20 mouse cellular contexts compared by ENCODE assay signal in genomic region chr11:82032136-82032535, GRCm38 (mm10). TPM values are rescaled to one million over a fixed set of nuclear protein-coding genes. Genes with fewer than 3 reads are reported as not detected.
A peak's percentile ranks its signal among the peaks of the same experiment; 100 is the strongest.
DNase-seq lines count a peak whose midpoint lies in the region; ATAC-seq and TF ChIP-seq lines count a peak whose summit lies in the region.
"Had no signal": no experiment of that assay in that cellular context is flagged by ENCODE, and none has a peak within 500 bp of the region (broad histone marks: within the 10 kb centered on the region; RNA-seq: fewer than 3 reads in every experiment).

No protein-coding gene starts in this region.

- no peaks in the 10 kb centered on the region for H3K36me3 ChIP-seq in heart, embryonic 15.5 days
- H3K36me3 ChIP-seq in liver, adult 2 months (ENCODE audit: control insufficient read depth, insufficient read depth, low read length) = no peaks in the 10 kb centered on the region
- H3K36me3 ChIP-seq in liver, embryonic 11.5 days (ENCODE audit: control insufficient read depth, insufficient read depth, low read length) = no peaks in the 10 kb centered on the region
- H3K36me3 ChIP-seq in embryonic facial prominence, embryonic 15.5 days = no peaks in the 10 kb centered on the region
- H3K36me3 ChIP-seq in limb, embryonic 15.5 days = no peaks in the 10 kb centered on the region
- no peaks in the 10 kb centered on the region for H3K36me3 ChIP-seq in midbrain, embryonic 16.5 days (ENCODE audit: control insufficient read depth, insufficient read depth, low read length)
- H3K36me3 ChIP-seq: embryonic facial prominence, embryonic 12.5 days; forebrain, embryonic 15.5 days; midbrain, embryonic 15.5 days had no signal

- DNase-seq in heart, postnatal 36 days = no peak
- peak; percentile 38 for DNase-seq in liver, adult 2 months (ENCODE audit: extremely low read depth, low read depth, low spot score)
- DNase-seq in liver, embryonic 11.5 days (ENCODE audit: low spot score) = no peak
- no peak for DNase-seq in urinary bladder, adult 2 months (ENCODE audit: low spot score)
- DNase-seq: cerebellum, adult 9-11 months; gastrocnemius, postnatal 14 days; lung, postnatal 14 days; thymus, adult 2 months had no signal

- no peak overlapping the region for H3K9ac ChIP-seq in heart, embryonic 15.5 days
- no peak overlapping the region for H3K9ac ChIP-seq in liver, adult 2 months (ENCODE audit: low read depth, low read length)
- H3K9ac ChIP-seq in liver, embryonic 11.5 days (ENCODE audit: low read depth, low read length) = no peak overlapping the region
- no peak overlapping the region for H3K9ac ChIP-seq in embryonic facial prominence, embryonic 15.5 days
- no peak overlapping the region for H3K9ac ChIP-seq in limb, embryonic 15.5 days
- no peak overlapping the region for H3K9ac ChIP-seq in midbrain, embryonic 16.5 days (ENCODE audit: low read depth, low read length)
- H3K9ac ChIP-seq: embryonic facial prominence, embryonic 12.5 days; forebrain, embryonic 15.5 days; midbrain, embryonic 15.5 days had no signal

- no peak for TF ChIP-seq POLR2A in liver, adult 2 months (IDR thresholded peaks at IDR 0.05; ENCODE audit: extremely low read depth, insufficient read depth, low read length)

- H3K4me1 ChIP-seq in heart, embryonic 15.5 days (replicated peaks) = peaks cover 27% of the 10 kb centered on the region
- peaks cover 3% of the 10 kb centered on the region; the same call in 1 of the 2 replicates for H3K4me1 ChIP-seq in liver, adult 2 months (ENCODE audit: control insufficient read depth, insufficient read depth, low read length)
- H3K4me1 ChIP-seq in liver, embryonic 11.5 days (replicated peaks; ENCODE audit: control insufficient read depth, insufficient read depth, low read length) = no peaks in the 10 kb centered on the region
- peaks cover 21% of the 10 kb centered on the region for H3K4me1 ChIP-seq in embryonic facial prominence, embryonic 15.5 days
- H3K4me1 ChIP-seq in limb, embryonic 15.5 days = peaks cover 31% of the 10 kb centered on the region
- no peaks in the 10 kb centered on the region for H3K4me1 ChIP-seq in midbrain, embryonic 16.5 days (ENCODE audit: control insufficient read depth, insufficient read depth, low read length)
- H3K4me1 ChIP-seq: midbrain, embryonic 15.5 days had no signal

- H3K79me2 ChIP-seq in liver, adult 2 months (ENCODE audit: control insufficient read depth, insufficient read depth, low read length) = no peaks in the 10 kb centered on the region

- H3K27ac ChIP-seq in heart, embryonic 15.5 days = peak overlapping the region; percentile 65
- H3K27ac ChIP-seq in liver, adult 2 months (replicated peaks; ENCODE audit: insufficient read depth, low read depth, low read length) = peak overlapping the region; percentile 7; the same call in 1 of the 2 replicates
- no peak overlapping the region for H3K27ac ChIP-seq in liver, embryonic 11.5 days (ENCODE audit: low read depth, low read length)
- H3K27ac ChIP-seq in embryonic facial prominence, embryonic 15.5 days (replicated peaks) = peak overlapping the region; percentile 49; the same call in 1 of the 2 replicates
- peak overlapping the region; percentile 77; the same call in 1 of the 2 replicates for H3K27ac ChIP-seq in limb, embryonic 15.5 days
- no peak overlapping the region for H3K27ac ChIP-seq in midbrain, embryonic 16.5 days (ENCODE audit: low read length)
- H3K27ac ChIP-seq: forebrain, embryonic 15.5 days; midbrain, embryonic 15.5 days had no signal

- H3K9me3 ChIP-seq in heart, embryonic 15.5 days (replicated peaks) = no peaks in the 10 kb centered on the region
- H3K9me3 ChIP-seq in liver, embryonic 11.5 days (ENCODE audit: control insufficient read depth, low read length) = no peaks in the 10 kb centered on the region
- H3K9me3 ChIP-seq in embryonic facial prominence, embryonic 15.5 days (replicated peaks) = no peaks in the 10 kb centered on the region
- H3K9me3 ChIP-seq in limb, embryonic 15.5 days = no peaks in the 10 kb centered on the region
- H3K9me3 ChIP-seq in midbrain, embryonic 16.5 days (replicated peaks; ENCODE audit: control insufficient read depth, low read length, poor library complexity, severe bottlenecking) = no peaks in the 10 kb centered on the region
- H3K9me3 ChIP-seq: embryonic facial prominence, embryonic 12.5 days; forebrain, embryonic 15.5 days; midbrain, embryonic 15.5 days had no signal

- intact Hi-C loops in heart, postnatal 36 days (cut with DNase I) = no loop called here

- no peak for TF ChIP-seq CTCF in liver, adult 2 months (IDR thresholded peaks at IDR 0.05; ENCODE audit: low read depth, low read length)

- H3K27me3 ChIP-seq in heart, embryonic 15.5 days = 0 out of 2 replicates have a peak, but pooled peaks cover 3% of the 10 kb centered on the region
- H3K27me3 ChIP-seq in liver, adult 2 months (ENCODE audit: control insufficient read depth, insufficient read depth, low read length) = no peaks in the 10 kb centered on the region
- no peaks in the 10 kb centered on the region for H3K27me3 ChIP-seq in liver, embryonic 11.5 days (replicated peaks; ENCODE audit: control insufficient read depth, insufficient read depth, low read length)
- no peaks in the 10 kb centered on the region for H3K27me3 ChIP-seq in embryonic facial prominence, embryonic 15.5 days
- no peaks in the 10 kb centered on the region for H3K27me3 ChIP-seq in limb, embryonic 15.5 days
- H3K27me3 ChIP-seq in midbrain, embryonic 16.5 days (ENCODE audit: control insufficient read depth, insufficient read depth, low read depth, low read length) = no peaks in the 10 kb centered on the region
- H3K27me3 ChIP-seq: embryonic facial prominence, embryonic 12.5 days; forebrain, embryonic 15.5 days; midbrain, embryonic 15.5 days; Patski had no signal

- no peak overlapping the region for H3K4me3 ChIP-seq in heart, embryonic 15.5 days
- H3K4me3 ChIP-seq in liver, adult 2 months (ENCODE audit: insufficient read depth, low read depth, low read length) = no peak overlapping the region
- no peak overlapping the region for H3K4me3 ChIP-seq in liver, embryonic 11.5 days (ENCODE audit: low read depth, low read length)
- H3K4me3 ChIP-seq in embryonic facial prominence, embryonic 15.5 days (replicated peaks) = no peak overlapping the region
- no peak overlapping the region for H3K4me3 ChIP-seq in limb, embryonic 15.5 days
- H3K4me3 ChIP-seq in midbrain, embryonic 16.5 days (ENCODE audit: low read depth, low read length) = no peak overlapping the region
- H3K4me3 ChIP-seq: embryonic facial prominence, embryonic 12.5 days; forebrain, embryonic 15.5 days; midbrain, embryonic 15.5 days had no signal

- no peak for ATAC-seq in heart, embryonic 15.5 days (replicated peaks; ENCODE audit: insufficient number of reproducible peaks, insufficient read depth, low FRiP score, low read depth)
- no peak for ATAC-seq in liver, embryonic 11.5 days (replicated peaks; ENCODE audit: low FRiP score)
- no peak for ATAC-seq in embryonic facial prominence, embryonic 15.5 days (ENCODE audit: insufficient number of reproducible peaks, low FRiP score, low TSS enrichment, low read depth)
- no peak for ATAC-seq in limb, embryonic 15.5 days (ENCODE audit: insufficient number of reproducible peaks, low FRiP score, low TSS enrichment, low read depth)
- ATAC-seq in midbrain, embryonic 16.5 days = no peak
- ATAC-seq: forebrain, embryonic 15.5 days; midbrain, embryonic 15.5 days had no signal

- no peak overlapping the region for H3K4me2 ChIP-seq in heart, embryonic 15.5 days
- H3K4me2 ChIP-seq in liver, embryonic 11.5 days = no peak overlapping the region
- H3K4me2 ChIP-seq in embryonic facial prominence, embryonic 15.5 days (replicated peaks) = no peak overlapping the region
- H3K4me2 ChIP-seq in limb, embryonic 15.5 days = no peak overlapping the region
- H3K4me2 ChIP-seq in midbrain, embryonic 16.5 days (ENCODE audit: low read length) = no peak overlapping the region
- H3K4me2 ChIP-seq: embryonic facial prominence, embryonic 12.5 days; forebrain, embryonic 15.5 days; midbrain, embryonic 15.5 days had no signal

RNA-seq across cellular contexts. Expression of gene Ccl2, which starts 3.2 kb away (rescaled TPM):
- 9.4 TPM in 2 replicates for polyA plus RNA-seq in heart, embryonic 15.5 days (2015; fragmentation: Nextera tagmentation; extraction: Ambion mirVana)
- 1 to 10 TPM; 1.5 TPM for total RNA-seq in heart, postnatal 36 days (2021)
- 0.18 and 0.94 TPM in 2 replicates for total RNA-seq in liver, adult 2 months (2014; rRNA removed)
- 0.78 and 3.3 TPM in 2 replicates for polyA plus RNA-seq in liver, adult 2 months (2012; rRNA removed)
- polyA plus RNA-seq in liver, embryonic 11.5 days (2014; fragmentation: Nextera tagmentation; extraction: Ambion mirVana) = 1.4 and 1.8 TPM in 2 replicates
- 5.0 and 6.5 TPM in 2 replicates for polyA plus RNA-seq in embryonic facial prominence, embryonic 15.5 days (2015; fragmentation: Nextera tagmentation; extraction: Ambion mirVana)
- polyA plus RNA-seq in limb, embryonic 15.5 days (2015; fragmentation: Nextera tagmentation; extraction: Ambion mirVana) = 6.5 and 8.0 TPM in 2 replicates
- polyA plus RNA-seq in urinary bladder, adult 2 months (2012; rRNA removed) = 6.3 and 6.4 TPM in 2 replicates
- 0.31 TPM in 1 of 2 replicates, not detected in the other for polyA plus RNA-seq in midbrain, embryonic 16.5 days (2015; fragmentation: Nextera tagmentation; extraction: Ambion mirVana)
- total RNA-seq: left cerebral cortex, postnatal 25 days had no signal

RNA-seq across cellular contexts. Expression of gene Gm17268, which starts 6.2 kb away (rescaled TPM):
- not detected in 2 replicates for polyA plus RNA-seq in heart, embryonic 15.5 days (2015; fragmentation: Nextera tagmentation; extraction: Ambion mirVana)
- total RNA-seq in heart, postnatal 36 days (2021) = not detected
- total RNA-seq in liver, adult 2 months (2014; rRNA removed) = not detected in 2 replicates
- not detected in 2 replicates for polyA plus RNA-seq in liver, adult 2 months (2012; rRNA removed)
- not detected in 2 replicates for polyA plus RNA-seq in liver, embryonic 11.5 days (2014; fragmentation: Nextera tagmentation; extraction: Ambion mirVana)
- polyA plus RNA-seq in embryonic facial prominence, embryonic 15.5 days (2015; fragmentation: Nextera tagmentation; extraction: Ambion mirVana) = not detected in 2 replicates
- polyA plus RNA-seq in limb, embryonic 15.5 days (2015; fragmentation: Nextera tagmentation; extraction: Ambion mirVana) = not detected in 2 replicates
- not detected in 2 replicates for polyA plus RNA-seq in urinary bladder, adult 2 months (2012; rRNA removed)
- polyA plus RNA-seq in midbrain, embryonic 16.5 days (2015; fragmentation: Nextera tagmentation; extraction: Ambion mirVana) = not detected in 2 replicates
- total RNA-seq: CH12.LX; gastrocnemius, postnatal 14 days; layer of hippocampus, adult 8-10 months; left cerebral cortex, postnatal 25 days had no signal
- polyA plus RNA-seq: embryonic facial prominence, embryonic 12.5 days; forebrain, embryonic 15.5 days; midbrain, embryonic 15.5 days; neural tube, embryonic 14.5 days; Patski; thymus, adult 2 months had no signal

RNA-seq across cellular contexts. Expression of gene Ccl7, which starts 13.4 kb away (rescaled TPM):
- 4.9 and 5.0 TPM in 2 replicates for polyA plus RNA-seq in heart, embryonic 15.5 days (2015; fragmentation: Nextera tagmentation; extraction: Ambion mirVana)
- total RNA-seq in heart, postnatal 36 days (2021) = under 1 TPM; 0.46 to 0.92 TPM
- total RNA-seq in liver, adult 2 months (2014; rRNA removed) = 0.18 and 0.20 TPM in 2 replicates
- not detected in 2 replicates for polyA plus RNA-seq in liver, adult 2 months (2012; rRNA removed)
- 0.36 and 0.39 TPM in 2 replicates for polyA plus RNA-seq in liver, embryonic 11.5 days (2014; fragmentation: Nextera tagmentation; extraction: Ambion mirVana)
- 3.3 and 4.1 TPM in 2 replicates for polyA plus RNA-seq in embryonic facial prominence, embryonic 15.5 days (2015; fragmentation: Nextera tagmentation; extraction: Ambion mirVana)
- polyA plus RNA-seq in limb, embryonic 15.5 days (2015; fragmentation: Nextera tagmentation; extraction: Ambion mirVana) = 5.4 TPM in 2 replicates
- 4.5 and 6.0 TPM in 2 replicates for polyA plus RNA-seq in urinary bladder, adult 2 months (2012; rRNA removed)
- polyA plus RNA-seq in midbrain, embryonic 16.5 days (2015; fragmentation: Nextera tagmentation; extraction: Ambion mirVana) = 0.27 and 0.48 TPM in 2 replicates
- total RNA-seq: CH12.LX; layer of hippocampus, adult 8-10 months; left cerebral cortex, postnatal 25 days had no signal

RNA-seq across cellular contexts. Expression of gene Ccl11, which starts 25.5 kb away (rescaled TPM):
- 2.2 and 5.8 TPM in 2 replicates for polyA plus RNA-seq in heart, embryonic 15.5 days (2015; fragmentation: Nextera tagmentation; extraction: Ambion mirVana)
- total RNA-seq in heart, postnatal 36 days (2021) = 1 to 10 TPM; 1.6 to 1.7 TPM
- total RNA-seq in liver, adult 2 months (2014; rRNA removed) = 0.09 TPM in 1 of 2 replicates, not detected in the other
- 0.07 and 0.16 TPM in 2 replicates for polyA plus RNA-seq in liver, adult 2 months (2012; rRNA removed)
- polyA plus RNA-seq in liver, embryonic 11.5 days (2014; fragmentation: Nextera tagmentation; extraction: Ambion mirVana) = not detected in 2 replicates
- 6.9 and 7.3 TPM in 2 replicates for polyA plus RNA-seq in embryonic facial prominence, embryonic 15.5 days (2015; fragmentation: Nextera tagmentation; extraction: Ambion mirVana)
- 6.0 and 8.4 TPM in 2 replicates for polyA plus RNA-seq in limb, embryonic 15.5 days (2015; fragmentation: Nextera tagmentation; extraction: Ambion mirVana)
- 29.1 and 31.1 TPM in 2 replicates for polyA plus RNA-seq in urinary bladder, adult 2 months (2012; rRNA removed)
- polyA plus RNA-seq in midbrain, embryonic 16.5 days (2015; fragmentation: Nextera tagmentation; extraction: Ambion mirVana) = 0.23 TPM in 1 of 2 replicates, not detected in the other
- total RNA-seq: CH12.LX; layer of hippocampus, adult 8-10 months had no signal
- polyA plus RNA-seq: forebrain, embryonic 15.5 days; midbrain, embryonic 15.5 days; neural tube, embryonic 14.5 days; Patski had no signal

Comparison
In these comparisons a context has a peak if more than half of its experiments do, and no peak if none do; other contexts are left out.
1. H3K27ac ChIP-seq: peak in heart, embryonic 15.5 days (single experiment), liver, adult 2 months (single experiment), embryonic facial prominence, embryonic 15.5 days (single experiment) and limb, embryonic 15.5 days (single experiment); none in liver, embryonic 11.5 days (single experiment) and midbrain, embryonic 16.5 days (single experiment).